Mouse (Mus musculus) limb, embryonic 11.5 days (tissue): ENCODE results near the gene Tardbp. TPM values are rescaled to one million over a fixed set of nuclear protein-coding genes. Genes with fewer than 3 reads are reported as not detected.
A peak's percentile ranks its signal among the peaks of the same experiment; 100 is the strongest.

Experiments
- ATAC-seq: fragments of 200-750 bp; cut with Nextera tagmentation; 2 replicates; pipeline ENCODE4 v1.8.0; 2017; ENCODE audit warnings: low read depth; ENCODE audit not compliant: insufficient number of reproducible peaks, low FRiP score, low TSS enrichment
- DNase-seq: peaks from one replicate; pipeline ENCODE4 v3.0.0-alpha.2; 2015; ENCODE audit warnings: low spot score
- H3K27ac ChIP-seq: fragments of 300-500 bp; sonication (generic); replicated peaks from 2 replicates; pipeline ENCODE4 v1.5.1; 2014; ENCODE audit warnings: low read depth, mild to moderate bottlenecking, low read length
- H3K27me3 ChIP-seq: fragments of 300-500 bp; sonication (generic); 2 replicates; pipeline ENCODE4 v1.6.1; 2014; ENCODE audit warnings: mild to moderate bottlenecking, low read length, mixed read lengths; ENCODE audit not compliant: control insufficient read depth, insufficient read depth
- H3K36me3 ChIP-seq: fragments of 300-500 bp; sonication (generic); 2 replicates; pipeline ENCODE4 v1.6.1; 2014; ENCODE audit warnings: mild to moderate bottlenecking, low read length, moderate library complexity, mixed read lengths; ENCODE audit not compliant: control insufficient read depth, insufficient read depth
- H3K4me1 ChIP-seq: fragments of 300-500 bp; sonication (generic); 2 replicates; pipeline ENCODE4 v1.6.1; 2014; ENCODE audit warnings: low read length, mixed read lengths; ENCODE audit not compliant: control insufficient read depth, insufficient read depth
- H3K4me2 ChIP-seq: fragments of 300-500 bp; sonication (generic); 2 replicates; pipeline ENCODE4 v1.6.1; 2014; ENCODE audit warnings: low read depth, mild to moderate bottlenecking, moderate library complexity; ENCODE audit not compliant: severe bottlenecking
- H3K4me3 ChIP-seq: fragments of 300-500 bp; sonication (generic); 2 replicates; pipeline ENCODE4 v1.5.1; 2014; ENCODE audit warnings: low read depth, low read length
- H3K9ac ChIP-seq: fragments of 300-500 bp; sonication (generic); 2 replicates; pipeline ENCODE4 v1.6.1; 2014; ENCODE audit warnings: mild to moderate bottlenecking, low read length
- H3K9me3 ChIP-seq: fragments of 300-500 bp; sonication (generic); 2 replicates; pipeline ENCODE4 v1.6.1; 2016; ENCODE audit warnings: low read length; ENCODE audit not compliant: control insufficient read depth
- WGBS: fragments of 180-500 bp; shearing (Covaris S2); extraction: QIAGEN DNeasy Blood & Tissue Kit; methylation state at CpG from one replicate; pipeline ENCODE4 v1.1.7; 2014; 5-methylcytosine and 5-hydroxymethylcytosine counted together
- polyA plus RNA-seq: library from polyadenylated mRNA; unstranded; fragments of >200 nt; fragmentation: Nextera tagmentation; extraction: Ambion mirVana; gene quantifications from 2 replicates; pipeline ENCODE4 v1.2.1, GENCODE M21; 2014

Tardbp gene
- polyA plus RNA-seq, 1 experiment from 2014 or later: 198 TPM

DNA sequence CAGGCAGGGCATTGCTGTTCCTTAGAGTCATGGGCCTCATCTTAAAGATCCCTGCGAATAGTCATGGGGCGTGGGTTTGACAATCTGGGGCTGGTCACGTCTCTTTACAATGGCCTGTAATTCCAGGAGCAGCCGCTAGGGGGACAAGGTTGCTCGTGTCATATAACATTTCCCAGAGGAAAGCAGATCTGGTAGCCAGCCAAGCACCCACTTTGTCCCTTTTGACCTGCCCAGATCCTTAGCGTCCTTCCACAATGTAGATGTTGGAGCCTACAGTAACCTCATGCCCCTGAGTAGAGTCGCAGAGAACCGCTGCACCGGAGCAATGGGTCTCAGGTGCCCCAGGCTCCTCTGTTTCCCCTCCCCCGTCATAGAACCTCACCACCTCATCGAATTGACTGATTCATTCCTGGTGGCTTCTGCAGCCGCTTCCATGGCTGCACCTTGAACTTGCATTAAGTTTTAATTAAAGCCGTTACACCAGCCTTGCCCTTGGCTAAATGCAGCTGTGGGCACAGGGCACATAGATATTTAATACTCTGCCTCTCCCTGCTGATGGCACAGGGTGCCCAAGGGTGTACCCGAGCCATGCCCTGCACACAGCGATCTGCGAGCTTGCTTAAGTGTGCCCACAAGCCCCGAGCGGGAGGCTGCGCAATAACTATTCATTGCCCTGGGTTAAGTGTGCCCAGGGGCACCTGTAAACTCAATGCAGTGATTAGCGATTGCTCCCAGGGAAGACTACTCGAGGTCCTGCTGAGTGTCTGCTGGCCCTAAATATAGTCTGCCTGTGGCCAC is 35.5 kb upstream of the Tardbp start:
- Histone ChIP-seq H3K4me1 (peaks cover 21% of the 10 kb centered on the region), H3K4me2 (peak overlapping the region; percentile 13; the same call in 1 of the 2 replicates), H3K27me3 (no peaks in the 10 kb centered on the region), H3K36me3 (no peaks in the 10 kb centered on the region), H3K9ac (no peak overlapping the region; the same call in 1 of the 2 replicates), H3K27ac (no peak overlapping the region), H3K4me3 (no peak overlapping the region), H3K9me3 (no peaks in the 10 kb centered on the region)
- DNase-seq (peak; percentile 92), ATAC-seq (no peak)
- WGBS: 35% methylated on average over 21 of the region's 21 CpGs

DNA sequence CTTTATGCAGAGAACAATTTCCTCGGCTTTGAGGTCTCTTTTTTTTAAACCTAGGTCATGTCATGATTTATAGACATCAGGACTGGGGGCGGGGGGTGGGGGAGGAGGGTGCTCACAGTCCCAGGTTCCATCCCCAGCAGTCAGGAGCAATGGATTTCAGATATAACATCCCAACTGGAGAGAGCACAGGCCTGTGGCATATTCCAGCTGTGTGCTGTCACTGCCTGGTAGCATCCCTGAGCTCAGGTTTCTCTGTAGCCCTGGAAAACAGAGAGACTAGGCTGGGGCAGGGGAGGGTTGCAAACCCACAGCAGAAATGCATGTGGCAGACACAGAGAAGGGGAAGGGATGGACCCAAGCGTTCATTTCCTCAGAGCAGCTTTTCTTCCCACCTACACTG is 33.4 kb upstream of the Tardbp start:
- H3K27me3 ChIP-seq: no peaks in the 10 kb centered on the region
- no peaks in the 10 kb centered on the region for H3K36me3 ChIP-seq
- no peaks in the 10 kb centered on the region for H3K9me3 ChIP-seq
- 47% methylated on average over 3 of the region's 3 CpGs for WGBS
- H3K9ac ChIP-seq: no peak overlapping the region
- no peak overlapping the region for H3K27ac ChIP-seq
- ATAC-seq (no peak), DNase-seq (no peak)
- H3K4me1 ChIP-seq: peaks cover 21% of the 10 kb centered on the region
- H3K4me2 ChIP-seq: no peak overlapping the region
- H3K4me3 ChIP-seq: no peak overlapping the region

DNA sequence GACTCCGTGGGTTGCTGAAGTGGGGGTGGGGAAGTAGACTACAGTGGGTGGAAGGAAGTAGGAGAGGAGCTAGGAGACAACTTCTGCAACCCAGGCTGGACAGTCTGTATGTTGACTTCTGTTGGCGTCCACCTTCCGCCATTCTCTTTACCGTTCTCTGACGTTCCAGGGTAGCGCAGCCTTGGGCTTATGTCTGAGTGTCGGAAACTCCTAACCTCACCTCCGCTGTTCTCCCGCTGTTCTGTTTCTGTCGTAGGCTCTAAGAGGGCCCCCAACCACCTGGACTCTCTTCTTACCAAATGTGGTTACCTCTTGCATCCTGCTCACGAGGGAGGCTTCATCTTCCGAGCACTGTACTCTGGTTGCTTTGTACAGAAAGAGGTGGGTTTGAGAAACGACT is 31.0 kb upstream of the Tardbp start:
- H3K27me3 ChIP-seq: no peaks in the 10 kb centered on the region
- ATAC-seq: no peak
- H3K9ac ChIP-seq: no peak overlapping the region
- H3K27ac ChIP-seq: no peak overlapping the region
- H3K4me1 ChIP-seq: peaks cover 10% of the 10 kb centered on the region
- WGBS: 86% methylated on average over 13 of the region's 13 CpGs
- no peak for DNase-seq
- H3K36me3 ChIP-seq: no peaks in the 10 kb centered on the region
- no peaks in the 10 kb centered on the region for H3K9me3 ChIP-seq
- H3K4me2 ChIP-seq: no peak overlapping the region
- H3K4me3 ChIP-seq: no peak overlapping the region

DNA sequence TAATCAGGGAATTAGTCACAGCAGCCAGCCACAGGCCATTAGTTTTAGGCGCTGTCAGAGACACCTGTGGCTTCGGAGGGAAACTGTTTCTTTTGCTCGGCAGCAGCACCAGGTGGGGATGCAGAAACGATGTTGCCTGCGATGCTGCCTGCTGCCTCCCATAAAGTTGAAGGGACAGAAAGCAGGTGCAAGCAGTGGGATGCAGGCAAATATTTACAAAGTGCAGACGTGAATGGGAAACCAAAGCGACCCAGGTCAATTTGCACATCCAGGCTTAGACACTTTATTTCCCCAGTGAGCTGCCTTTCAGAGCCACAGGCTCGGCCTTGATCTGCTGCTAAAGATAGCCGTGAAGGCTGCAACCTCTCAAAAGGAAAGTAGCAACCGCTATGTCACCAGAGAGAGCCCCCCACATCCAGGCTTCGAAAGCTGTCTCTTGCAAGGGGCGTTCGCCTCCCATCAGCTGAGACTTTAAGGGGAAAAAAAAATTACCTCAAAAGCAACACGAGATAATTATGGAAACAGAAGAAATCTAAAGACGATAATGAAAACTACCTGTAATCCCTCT is 30.0 kb upstream of the Tardbp start:
- Histone ChIP-seq H3K27ac (no peak overlapping the region), H3K9ac (no peak overlapping the region), H3K4me1 (no peaks in the 10 kb centered on the region; the same call in 1 of the 2 replicates), H3K27me3 (no peaks in the 10 kb centered on the region), H3K4me3 (no peak overlapping the region), H3K4me2 (no peak overlapping the region), H3K9me3 (no peaks in the 10 kb centered on the region), H3K36me3 (no peaks in the 10 kb centered on the region)
- WGBS: 39% methylated on average over 15 of the region's 15 CpGs
- no peak for DNase-seq
- no peak for ATAC-seq

DNA sequence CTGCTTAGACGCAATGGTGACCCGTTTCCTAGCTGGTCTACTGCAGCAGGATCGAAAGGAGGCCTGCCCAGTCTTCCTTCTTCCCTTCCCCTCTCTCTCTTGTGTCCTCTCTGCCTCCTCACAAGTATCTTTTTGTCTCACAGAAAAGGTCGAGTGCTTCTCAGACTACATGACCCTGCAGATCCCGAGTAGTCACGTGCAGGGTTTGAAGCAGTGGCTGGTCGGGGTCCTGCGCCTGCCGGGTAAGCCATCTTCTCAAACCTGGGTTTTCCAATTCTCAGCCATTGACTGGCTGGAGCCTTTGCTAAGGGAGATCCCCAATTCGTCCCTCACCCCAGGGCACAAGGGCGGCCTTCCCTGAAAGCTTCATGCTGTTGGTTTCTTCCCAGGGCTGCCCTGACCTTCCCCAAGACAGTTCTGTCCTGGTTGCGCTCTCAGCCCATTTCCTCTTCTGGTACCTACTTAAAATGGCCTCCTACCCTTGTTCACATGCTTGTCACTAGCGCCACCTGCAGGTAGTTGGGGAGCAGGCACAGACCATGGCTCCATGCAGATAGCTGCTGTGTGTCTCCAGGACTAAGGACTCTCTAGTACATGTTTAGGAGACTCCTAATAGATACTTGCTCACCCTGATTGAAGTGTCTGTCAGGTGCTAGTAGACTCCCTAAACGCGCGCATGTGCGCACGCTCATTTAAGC is 28.0 kb upstream of the Tardbp start:
- H3K27me3 ChIP-seq: no peaks in the 10 kb centered on the region
- H3K9me3 ChIP-seq: no peaks in the 10 kb centered on the region
- H3K4me1 ChIP-seq: no peaks in the 10 kb centered on the region
- no peak overlapping the region for H3K4me2 ChIP-seq
- 88% methylated on average over 18 of the region's 18 CpGs for WGBS
- ATAC-seq: no peak
- no peak overlapping the region for H3K4me3 ChIP-seq
- peak; percentile 54 for DNase-seq
- H3K9ac ChIP-seq: no peak overlapping the region
- no peaks in the 10 kb centered on the region for H3K36me3 ChIP-seq
- H3K27ac ChIP-seq: no peak overlapping the region

DNA sequence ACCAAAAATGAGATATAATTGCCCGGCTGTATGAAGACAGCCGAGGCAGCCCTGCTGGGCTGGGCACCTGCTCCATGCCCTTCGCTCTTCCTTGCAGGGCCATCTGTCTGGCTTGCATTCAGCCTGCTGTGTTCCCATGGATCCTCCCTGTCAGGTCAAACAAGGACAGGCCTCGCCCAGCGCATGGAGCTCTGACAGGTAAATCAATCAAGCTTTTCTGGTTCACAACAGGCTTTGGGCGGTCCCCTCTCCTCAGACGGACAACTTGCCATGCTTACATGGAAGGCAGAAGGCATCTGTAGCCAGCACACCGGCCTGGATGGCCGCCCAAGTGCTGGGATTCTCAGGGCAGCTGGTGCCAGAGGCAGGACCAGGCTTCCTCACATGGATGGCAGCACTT is 24.2 kb upstream of the Tardbp start:
- H3K4me3 ChIP-seq: no peak overlapping the region
- no peaks in the 10 kb centered on the region for H3K4me1 ChIP-seq
- DNase-seq: no peak
- no peak overlapping the region for H3K27ac ChIP-seq
- H3K27me3 ChIP-seq: no peaks in the 10 kb centered on the region
- no peaks in the 10 kb centered on the region for H3K36me3 ChIP-seq
- H3K9me3 ChIP-seq: no peaks in the 10 kb centered on the region
- H3K9ac ChIP-seq: no peak overlapping the region
- no peak for ATAC-seq
- 71% methylated on average over 9 of the region's 9 CpGs for WGBS
- no peak overlapping the region for H3K4me2 ChIP-seq

DNA sequence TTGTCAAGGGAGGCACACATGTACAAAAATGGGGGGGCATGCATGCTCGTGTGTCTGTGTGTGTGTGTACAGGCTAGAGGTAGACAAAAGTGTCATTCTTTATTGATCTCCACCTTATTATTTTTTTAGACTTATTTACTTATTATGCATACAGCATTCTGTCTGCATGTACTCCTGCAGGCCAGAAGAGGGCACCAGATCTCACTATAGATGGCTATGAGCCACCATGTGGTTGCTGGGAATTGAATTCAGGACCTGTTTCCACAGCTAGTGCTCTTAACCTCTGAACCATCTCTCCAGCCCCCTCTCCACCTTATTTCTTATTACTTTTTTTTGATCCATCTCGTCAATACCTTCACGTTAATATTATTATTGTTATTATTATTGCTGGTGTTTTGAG is 22.5 kb upstream of the Tardbp start:
- H3K9me3 ChIP-seq: no peaks in the 10 kb centered on the region
- H3K4me1 ChIP-seq: no peaks in the 10 kb centered on the region
- WGBS: 62% methylated on average over 3 of the region's 3 CpGs
- no peaks in the 10 kb centered on the region for H3K27me3 ChIP-seq
- H3K4me3 ChIP-seq: no peak overlapping the region
- H3K27ac ChIP-seq: no peak overlapping the region
- ATAC-seq (no peak), DNase-seq (no peak)
- no peak overlapping the region for H3K9ac ChIP-seq
- no peaks in the 10 kb centered on the region for H3K36me3 ChIP-seq
- H3K4me2 ChIP-seq: no peak overlapping the region

DNA sequence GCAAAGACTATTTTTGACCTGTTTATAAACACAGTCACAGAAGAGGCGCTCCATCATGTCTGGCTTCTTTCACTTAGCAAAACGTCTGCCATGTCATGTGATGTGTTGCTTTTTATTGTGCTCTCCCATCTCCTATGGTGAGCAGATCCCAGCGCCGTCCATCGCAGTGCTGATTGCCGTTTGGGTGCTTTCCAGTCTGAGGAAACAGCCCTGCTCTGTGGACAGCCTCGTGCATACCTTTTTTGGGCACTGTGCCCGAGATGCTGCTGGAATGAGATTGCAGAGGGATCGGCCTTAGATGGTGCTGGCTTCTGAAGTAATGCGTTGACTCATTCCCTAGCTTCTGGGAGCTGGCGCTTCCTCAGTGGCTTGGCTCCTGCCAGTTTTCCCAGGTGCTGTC is 19.8 kb upstream of the Tardbp start:
- Histone ChIP-seq H3K4me1 (no peaks in the 10 kb centered on the region), H3K27me3 (no peaks in the 10 kb centered on the region), H3K9me3 (no peaks in the 10 kb centered on the region), H3K4me2 (no peak overlapping the region), H3K9ac (no peak overlapping the region), H3K4me3 (no peak overlapping the region), H3K36me3 (no peaks in the 10 kb centered on the region), H3K27ac (no peak overlapping the region)
- no peak for DNase-seq
- no peak for ATAC-seq
- 69% methylated on average over 11 of the region's 11 CpGs for WGBS
